Mouse (Mus musculus) midbrain, embryonic 11.5 days (tissue): ENCODE measurements at regions not wholly inside any gene's neighbourhood (a gene's known extent, or its start where the extent isn't known, plus 50 kb on each side); places are given as distances from the start of the nearest gene placed in this dataset.

Experiments
- ATAC-seq: fragments of 200-750 bp; cut with Nextera tagmentation; 2 replicates; pipeline ENCODE4 v1.8.0; 2017; ENCODE audit warnings: moderate TSS enrichment, moderate library complexity; ENCODE audit not compliant: low FRiP score
- DNase-seq: peaks from one replicate; pipeline ENCODE4 v3.0.0; 2015; ENCODE audit warnings: low spot score; ENCODE audit errors: missing footprints
- H3K27ac ChIP-seq: fragments of 300-500 bp; sonication (generic); 2 replicates; pipeline ENCODE4 v1.5.1; 2014; ENCODE audit warnings: low read depth, low read length
- H3K27me3 ChIP-seq: fragments of 300-500 bp; sonication (generic); 2 replicates; pipeline ENCODE4 v1.6.1; 2014; ENCODE audit warnings: mild to moderate bottlenecking, low read length, moderate library complexity, mixed read lengths; ENCODE audit not compliant: control insufficient read depth, insufficient read depth
- H3K36me3 ChIP-seq: fragments of 300-500 bp; sonication (generic); 2 replicates; pipeline ENCODE4 v1.6.1; 2014; ENCODE audit warnings: mild to moderate bottlenecking, low read length, moderate library complexity, mixed read lengths; ENCODE audit not compliant: control insufficient read depth, insufficient read depth
- H3K4me1 ChIP-seq: fragments of 300-500 bp; sonication (generic); 2 replicates; pipeline ENCODE4 v1.6.1; 2014; ENCODE audit warnings: low read length; ENCODE audit not compliant: control insufficient read depth, insufficient read depth
- H3K4me2 ChIP-seq: fragments of 300-500 bp; sonication (generic); 2 replicates; pipeline ENCODE4 v1.6.1; 2014; ENCODE audit warnings: mild to moderate bottlenecking, moderate library complexity
- H3K4me3 ChIP-seq: fragments of 300-500 bp; sonication (generic); 2 replicates; pipeline ENCODE4 v1.5.1; 2014; ENCODE audit warnings: low read depth, low read length
- H3K9ac ChIP-seq: fragments of 300-500 bp; sonication (generic); 2 replicates; pipeline ENCODE4 v1.6.1; 2014; ENCODE audit warnings: low read length
- H3K9me3 ChIP-seq: fragments of 300-500 bp; sonication (generic); 2 replicates; pipeline ENCODE4 v1.6.1; 2016; ENCODE audit warnings: low read length; ENCODE audit not compliant: control insufficient read depth
- WGBS: fragments of 180-500 bp; shearing (Covaris S2); extraction: QIAGEN DNeasy Blood & Tissue Kit; methylation state at CpG from one replicate; pipeline ENCODE4 v1.1.7; 2014; 5-methylcytosine and 5-hydroxymethylcytosine counted together

- H3K4me2 ChIP-seq, result no peak overlapping the region
- H3K9ac ChIP-seq, result no peak overlapping the region
- H3K36me3 ChIP-seq, result no peaks in the 10 kb centered on the region
- H3K4me1 ChIP-seq, result peaks cover 3% of the 10 kb centered on the region; the same call in 1 of the 2 replicates
- H3K4me3 ChIP-seq, result no peak overlapping the region
- H3K9me3 ChIP-seq, result no peaks in the 10 kb centered on the region
- 90% methylated on average over 10 of the region's 10 CpGs for WGBS
- H3K27ac ChIP-seq, result no peak overlapping the region
- H3K27me3 ChIP-seq, result no peaks in the 10 kb centered on the region
- ATAC-seq, result no peak
- DNase-seq, result no peak
Observed at GRCm38 (mm10) chr3:8751356-8751755, 858.5 kb downstream of the Zfp704 start.

GRCm38 (mm10) chr3:8750858-8751257 lies 859.0 kb downstream of the Zfp704 start:
- Histone ChIP-seq H3K27ac (no peak overlapping the region), H3K4me3 (no peak overlapping the region), H3K4me2 (no peak overlapping the region), H3K4me1 (peaks cover 3% of the 10 kb centered on the region; the same call in 1 of the 2 replicates), H3K9me3 (no peaks in the 10 kb centered on the region), H3K36me3 (no peaks in the 10 kb centered on the region), H3K27me3 (no peaks in the 10 kb centered on the region), H3K9ac (no peak overlapping the region)
- DNase-seq (no peak), ATAC-seq (no peak)
- WGBS, result 79% methylated on average over 4 of the region's 4 CpGs

- ATAC-seq, result no peak
Observed at GRCm38 (mm10) chr3:8750162-8750561, 859.7 kb downstream of the Zfp704 start.

GRCm38 (mm10) chr3:8747201-8747600 lies 862.7 kb downstream of the Zfp704 start:
- Histone ChIP-seq H3K4me1 (no peaks in the 10 kb centered on the region), H3K27ac (no peak overlapping the region), H3K4me2 (no peak overlapping the region), H3K27me3 (no peaks in the 10 kb centered on the region), H3K9me3 (no peaks in the 10 kb centered on the region), H3K4me3 (no peak overlapping the region), H3K36me3 (no peaks in the 10 kb centered on the region), H3K9ac (no peak overlapping the region)
- WGBS, result 88% methylated on average over 4 of the region's 4 CpGs
- no peak for DNase-seq
- ATAC-seq, result no peak

More at GRCm38 (mm10) chr3:8750162-8750561, 859.7 kb downstream of the Zfp704 start:
- Histone ChIP-seq H3K4me2 (no peak overlapping the region), H3K9ac (no peak overlapping the region), H3K27ac (no peak overlapping the region), H3K9me3 (no peaks in the 10 kb centered on the region), H3K36me3 (no peaks in the 10 kb centered on the region), H3K27me3 (no peaks in the 10 kb centered on the region), H3K4me1 (peaks cover 3% of the 10 kb centered on the region; the same call in 1 of the 2 replicates), H3K4me3 (no peak overlapping the region)
- no peak for DNase-seq
- 86% methylated on average over 11 of the region's 11 CpGs for WGBS

GRCm38 (mm10) chr3:8746677-8747076 lies 863.2 kb downstream of the Zfp704 start:
- Histone ChIP-seq H3K4me2 (no peak overlapping the region), H3K27ac (no peak overlapping the region), H3K36me3 (no peaks in the 10 kb centered on the region), H3K4me1 (no peaks in the 10 kb centered on the region), H3K4me3 (no peak overlapping the region), H3K27me3 (no peaks in the 10 kb centered on the region), H3K9me3 (no peaks in the 10 kb centered on the region), H3K9ac (no peak overlapping the region)
- WGBS, result 93% methylated on average over 3 of the region's 3 CpGs
- DNase-seq (no peak), ATAC-seq (no peak)

GRCm38 (mm10) chr3:8746037-8746436 lies 863.8 kb downstream of the Zfp704 start:
- no peak overlapping the region for H3K9ac ChIP-seq
- no peaks in the 10 kb centered on the region for H3K9me3 ChIP-seq
- DNase-seq, result no peak
- H3K27me3 ChIP-seq, result no peaks in the 10 kb centered on the region
- no peak overlapping the region for H3K4me2 ChIP-seq
- H3K4me3 ChIP-seq, result no peak overlapping the region
- ATAC-seq, result no peak
- H3K4me1 ChIP-seq, result no peaks in the 10 kb centered on the region
- 98% methylated on average over 1 of the region's 1 CpGs for WGBS
- H3K36me3 ChIP-seq, result no peaks in the 10 kb centered on the region
- no peak overlapping the region for H3K27ac ChIP-seq

GRCm38 (mm10) chr3:8744857-8745256 lies 865.0 kb downstream of the Zfp704 start:
- no peaks in the 10 kb centered on the region for H3K4me1 ChIP-seq
- no peak overlapping the region for H3K4me3 ChIP-seq
- no peaks in the 10 kb centered on the region for H3K9me3 ChIP-seq
- ATAC-seq (no peak), DNase-seq (no peak)
- no peaks in the 10 kb centered on the region for H3K36me3 ChIP-seq
- 81% methylated on average over 6 of the region's 6 CpGs for WGBS
- no peak overlapping the region for H3K27ac ChIP-seq
- H3K9ac ChIP-seq, result no peak overlapping the region
- H3K4me2 ChIP-seq, result no peak overlapping the region
- H3K27me3 ChIP-seq, result no peaks in the 10 kb centered on the region

GRCm38 (mm10) chr3:8743650-8744049 lies 866.2 kb downstream of the Zfp704 start:
- Histone ChIP-seq H3K9ac (no peak overlapping the region), H3K4me2 (no peak overlapping the region), H3K27me3 (no peaks in the 10 kb centered on the region), H3K4me3 (no peak overlapping the region), H3K4me1 (no peaks in the 10 kb centered on the region), H3K9me3 (no peaks in the 10 kb centered on the region), H3K36me3 (no peaks in the 10 kb centered on the region), H3K27ac (no peak overlapping the region)
- ATAC-seq (no peak), DNase-seq (no peak)
- WGBS, result 88% methylated on average over 7 of the region's 7 CpGs

- no peak overlapping the region for H3K9ac ChIP-seq
- H3K9me3 ChIP-seq, result no peaks in the 10 kb centered on the region
- no peak overlapping the region for H3K4me3 ChIP-seq
- H3K4me1 ChIP-seq, result no peaks in the 10 kb centered on the region
- 86% methylated on average over 8 of the region's 8 CpGs for WGBS
- H3K27ac ChIP-seq, result no peak overlapping the region
- DNase-seq (no peak), ATAC-seq (no peak)
- H3K27me3 ChIP-seq, result no peaks in the 10 kb centered on the region
- no peaks in the 10 kb centered on the region for H3K36me3 ChIP-seq
- no peak overlapping the region for H3K4me2 ChIP-seq
Observed at GRCm38 (mm10) chr3:8741266-8742023, 868.4 kb downstream of the Zfp704 start.
